Mouse (Mus musculus) megakaryocyte, embryonic 14.5 days (primary cell): Measurements from ENCODE around the gene Ccdc28b. TPM values are rescaled to one million over a fixed set of nuclear protein-coding genes. Genes with fewer than 3 reads are reported as not detected.
A peak's percentile ranks its signal among the peaks of the same experiment; 100 is the strongest.

Source experiments
- H3K27me3 ChIP-seq: replicated peaks from 2 replicates; pipeline ENCODE3; 2012; ENCODE audit warnings: inconsistent platforms
- H3K36me3 ChIP-seq: replicated peaks from 2 replicates; pipeline ENCODE3; 2012; ENCODE audit warnings: low read length, inconsistent platforms, mixed read lengths
- H3K4me1 ChIP-seq: 2 replicates; pipeline ENCODE4 v1.6.1; 2012; ENCODE audit warnings: inconsistent platforms
- H3K4me3 ChIP-seq: replicated peaks from 2 replicates; pipeline ENCODE3; 2012; ENCODE audit warnings: moderate library complexity, mild to moderate bottlenecking, inconsistent platforms
- H3K9me3 ChIP-seq: 2 replicates; pipeline ENCODE4 v1.6.1; 2012; ENCODE audit warnings: inconsistent platforms
- FLI1 ChIP-seq: IDR thresholded peaks from 2 replicates; pipeline ENCODE4 v1.6.1; 2012; ENCODE audit warnings: low read length, inconsistent platforms, mixed read lengths
- GATA1 ChIP-seq: IDR thresholded peaks from 3 replicates; pipeline ENCODE4 v1.6.1; 2012; ENCODE audit warnings: mixed read lengths, low read length, inconsistent platforms, borderline replicate concordance
- polyA plus RNA-seq: library from polyadenylated mRNA; stranded (reverse); fragments of >175 nt; gene quantifications from 2 replicates; pipeline ENCODE4 v1.2.3, GENCODE M21; 2012; ENCODE audit warnings: low replicate concordance; ENCODE audit not compliant: insufficient read depth

Ccdc28b gene
- polyA plus RNA-seq = 32.9 and 39.7 TPM in 2 replicates

- no peaks in the 10 kb centered on the region for H3K9me3 ChIP-seq
- no peak for TF ChIP-seq FLI1
- TF ChIP-seq GATA1 = no peak
- peaks cover 67% of the 10 kb centered on the region for H3K4me1 ChIP-seq
- peaks cover 54% of the 10 kb centered on the region for H3K36me3 ChIP-seq
- no peaks in the 10 kb centered on the region for H3K27me3 ChIP-seq
- peak within 1 kb of the TSS; percentile 93 for H3K4me3 ChIP-seq
Observed at GRCm38 (mm10) chr4:129623681-129624091, at the start of gene Ccdc28b. Gene Ccdc28b (minus strand): TSS chr4:129623947.

- H3K4me1 ChIP-seq = peaks cover 23% of the 10 kb centered on the region
- H3K27me3 ChIP-seq = no peaks in the 10 kb centered on the region
- H3K9me3 ChIP-seq = no peaks in the 10 kb centered on the region
- H3K36me3 ChIP-seq = peaks cover 30% of the 10 kb centered on the region
- peak overlapping the region; percentile 95 for H3K4me3 ChIP-seq
- TF ChIP-seq GATA1 = no peak
Observed at GRCm38 (mm10) chr4:129672878-129673449, 49.2 kb upstream of the Ccdc28b start.

- Histone ChIP-seq H3K4me3 (peak within 1 kb of the TSS; percentile 95), H3K9me3 (no peaks in the 10 kb centered on the region), H3K27me3 (no peaks in the 10 kb centered on the region), H3K36me3 (peaks cover 24% of the 10 kb centered on the region), H3K4me1 (peaks cover 19% of the 10 kb centered on the region)
- TF ChIP-seq FLI1 (no peak), GATA1 (no peak)
Observed at GRCm38 (mm10) chr4:129672083-129672877, 48.5 kb upstream of the Ccdc28b start, which contains the start of gene Kpna6. Gene Kpna6 (minus strand): TSS chr4:129672767.

GRCm38 (mm10) chr4:129671491-129672082 lies 47.8 kb upstream of the Ccdc28b start:
- TF ChIP-seq FLI1 = no peak
- no peak for TF ChIP-seq GATA1
- Histone ChIP-seq H3K36me3 (peaks cover 20% of the 10 kb centered on the region), H3K4me1 (peaks cover 19% of the 10 kb centered on the region), H3K27me3 (no peaks in the 10 kb centered on the region), H3K9me3 (no peaks in the 10 kb centered on the region), H3K4me3 (peak overlapping the region; percentile 95)

- Histone ChIP-seq H3K9me3 (no peaks in the 10 kb centered on the region), H3K4me1 (peaks cover 21% of the 10 kb centered on the region), H3K4me3 (no peak overlapping the region), H3K36me3 (peaks cover 63% of the 10 kb centered on the region), H3K27me3 (no peaks in the 10 kb centered on the region)
- no peak for TF ChIP-seq FLI1
- no peak for TF ChIP-seq GATA1
Observed at GRCm38 (mm10) chr4:129662255-129662813, 38.6 kb upstream of the Ccdc28b start.

GRCm38 (mm10) chr4:129661584-129661983 lies 37.8 kb upstream of the Ccdc28b start:
- H3K36me3 ChIP-seq = peaks cover 67% of the 10 kb centered on the region
- TF ChIP-seq FLI1 (no peak), GATA1 (no peak)
- H3K4me3 ChIP-seq = no peak overlapping the region
- H3K9me3 ChIP-seq = no peaks in the 10 kb centered on the region
- H3K4me1 ChIP-seq = peaks cover 21% of the 10 kb centered on the region
- H3K27me3 ChIP-seq = no peaks in the 10 kb centered on the region

GRCm38 (mm10) chr4:129654770-129655169 lies 31.0 kb upstream of the Ccdc28b start:
- no peak for TF ChIP-seq GATA1
- no peak for TF ChIP-seq FLI1

GRCm38 (mm10) chr4:129650359-129650758 lies 26.6 kb upstream of the Ccdc28b start:
- Histone ChIP-seq H3K27me3 (no peaks in the 10 kb centered on the region), H3K36me3 (peaks cover 97% of the 10 kb centered on the region), H3K9me3 (no peaks in the 10 kb centered on the region), H3K4me3 (no peak overlapping the region), H3K4me1 (peaks cover 22% of the 10 kb centered on the region)
- no peak for TF ChIP-seq FLI1
- no peak for TF ChIP-seq GATA1

More at GRCm38 (mm10) chr4:129654770-129655169, 31.0 kb upstream of the Ccdc28b start:
- Histone ChIP-seq H3K9me3 (no peaks in the 10 kb centered on the region), H3K4me3 (no peak overlapping the region), H3K27me3 (no peaks in the 10 kb centered on the region), H3K4me1 (peaks cover 8% of the 10 kb centered on the region), H3K36me3 (peaks cover 94% of the 10 kb centered on the region)

- Histone ChIP-seq H3K27me3 (no peaks in the 10 kb centered on the region), H3K4me1 (peaks cover 27% of the 10 kb centered on the region), H3K4me3 (no peak overlapping the region), H3K36me3 (peaks cover 97% of the 10 kb centered on the region), H3K9me3 (no peaks in the 10 kb centered on the region)
- no peak for TF ChIP-seq GATA1
Observed at GRCm38 (mm10) chr4:129648656-129649055, 24.9 kb upstream of the Ccdc28b start.
